Comparison of ENCODE assay signal across 8 mouse cellular contexts in genomic region chr15:80800201-80800600, GRCm38 (mm10).
DNase-seq lines count a peak whose midpoint lies in the region; ATAC-seq and TF ChIP-seq lines count a peak whose summit lies in the region.

No protein-coding gene starts in this region.

- TF ChIP-seq POLR2A in cerebellum, adult 2 months (IDR thresholded peaks at IDR 0.05; ENCODE audit: borderline replicate concordance, insufficient read depth, low read length) = no peak

- H3K36me3 ChIP-seq in neural tube, embryonic 11.5 days (ENCODE audit: control insufficient read depth, insufficient read depth, low read length) = no peaks in the 10 kb centered on the region
- H3K36me3 ChIP-seq in liver, embryonic 13.5 days = no peaks in the 10 kb centered on the region

- H3K27ac ChIP-seq in cerebellum, adult 2 months (ENCODE audit: insufficient read depth, low read length) = no peak overlapping the region
- no peak overlapping the region for H3K27ac ChIP-seq in neural tube, embryonic 11.5 days (ENCODE audit: low read depth, low read length)
- peak overlapping the region; percentile 95 for H3K27ac ChIP-seq in liver, embryonic 13.5 days

- no peak for ATAC-seq in neural tube, embryonic 11.5 days (ENCODE audit: insufficient read depth, low FRiP score, low TSS enrichment)
- ATAC-seq in liver, embryonic 13.5 days (ENCODE audit: low read depth) = no peak
- no peak for ATAC-seq in frontal cortex, adult (ENCODE audit: low TSS enrichment)

- no peak for DNase-seq in cerebellum, adult 2 months
- no peak for DNase-seq in cerebellum, postnatal 25 days
- no peak for DNase-seq in neural tube, embryonic 11.5 days (ENCODE audit: low spot score)
- DNase-seq in neural tube, embryonic 10.5 days (ENCODE audit: extremely low spot score, low spot score) = no peak
- DNase-seq in liver, embryonic 13.5 days = no peak
- no peak for DNase-seq in frontal cortex, postnatal 10 days (ENCODE audit: low spot score in 2 of 2)
- DNase-seq in thymus, postnatal 25 days = no peak

- 6% methylated on average over 3 of the region's 3 CpGs for WGBS in cerebellum, adult 2 months
- WGBS in neural tube, embryonic 11.5 days = 8% methylated on average over 3 of the region's 3 CpGs
- WGBS in liver, embryonic 13.5 days (ENCODE audit: insufficient replicate concordance) = 18% methylated on average over 3 of the region's 3 CpGs

- peak overlapping the region; percentile 60 for H3K4me2 ChIP-seq in neural tube, embryonic 11.5 days (ENCODE audit: low read depth)
- peak overlapping the region; percentile 79 for H3K4me2 ChIP-seq in liver, embryonic 13.5 days

- H3K4me1 ChIP-seq in cerebellum, adult 2 months (ENCODE audit: control insufficient read depth, insufficient read depth, low read length) = peaks cover 12% of the 10 kb centered on the region
- peaks cover 15% of the 10 kb centered on the region for H3K4me1 ChIP-seq in neural tube, embryonic 11.5 days (ENCODE audit: control insufficient read depth, insufficient read depth, low read length)
- H3K4me1 ChIP-seq in liver, embryonic 13.5 days (replicated peaks) = peaks cover 54% of the 10 kb centered on the region

- no peaks in the 10 kb centered on the region for H3K9me3 ChIP-seq in neural tube, embryonic 11.5 days (ENCODE audit: control insufficient read depth, low read length)
- no peaks in the 10 kb centered on the region for H3K9me3 ChIP-seq in liver, embryonic 13.5 days (replicated peaks)

- no peaks in the 10 kb centered on the region for H3K27me3 ChIP-seq in cerebellum, adult 2 months (ENCODE audit: control insufficient read depth, insufficient read depth, low read length)
- H3K27me3 ChIP-seq in neural tube, embryonic 11.5 days (ENCODE audit: control insufficient read depth, insufficient read depth, low read length) = no peaks in the 10 kb centered on the region
- H3K27me3 ChIP-seq in liver, embryonic 13.5 days = no peaks in the 10 kb centered on the region

- no peak for TF ChIP-seq CTCF in cerebellum, adult 2 months (IDR thresholded peaks at IDR 0.05; ENCODE audit: borderline replicate concordance, insufficient read depth, low read depth, low read length)

- H3K4me3 ChIP-seq in cerebellum, adult 2 months (replicated peaks; ENCODE audit: insufficient read depth, low read depth, low read length) = peak overlapping the region; percentile 98
- peak overlapping the region; percentile 60 for H3K4me3 ChIP-seq in neural tube, embryonic 11.5 days (ENCODE audit: low read depth, low read length)
- H3K4me3 ChIP-seq in liver, embryonic 13.5 days (replicated peaks) = peak overlapping the region; percentile 74

- no peak overlapping the region for H3K9ac ChIP-seq in neural tube, embryonic 11.5 days (ENCODE audit: low read length)
- peak overlapping the region; percentile 87 for H3K9ac ChIP-seq in liver, embryonic 13.5 days
